Mouse (Mus musculus): Measurements from ENCODE around the gene H2afx.
"Not testable (repeated sequence)": the region's sequence is repeated elsewhere in the genome, so short reads cannot be mapped to it uniquely, and the experiment has no call there.

H2afx gene

GRCm38 (mm10) chr9:44341487-44341886, 7.0 kb downstream of the H2afx start:
- DNase-seq (ENCODE audit: low spot score in 2 of 2): no peak

GRCm38 (mm10) chr9:44342173-44342572, 7.7 kb downstream of the H2afx start:
- no peak for DNase-seq (ENCODE audit: low spot score in 2 of 2)

- DNase-seq (ENCODE audit: low spot score in 2 of 2): no peak
These were observed 8.1 kb downstream of the H2afx start for GRCm38 (mm10) chr9:44342605-44343004.

GRCm38 (mm10) chr9:44343290-44343689, 8.8 kb downstream of the H2afx start:
- DNase-seq (ENCODE audit: low spot score in 2 of 2): no peak

GRCm38 (mm10) chr9:44343781-44344421, 9.4 kb downstream of the H2afx start, which contains the start of gene Hmbs:
Hmbs (minus strand) TSS chr9:44344228.
- DNase-seq (ENCODE audit: low spot score in 2 of 2): peak; percentile 73 to 88

DNA sequence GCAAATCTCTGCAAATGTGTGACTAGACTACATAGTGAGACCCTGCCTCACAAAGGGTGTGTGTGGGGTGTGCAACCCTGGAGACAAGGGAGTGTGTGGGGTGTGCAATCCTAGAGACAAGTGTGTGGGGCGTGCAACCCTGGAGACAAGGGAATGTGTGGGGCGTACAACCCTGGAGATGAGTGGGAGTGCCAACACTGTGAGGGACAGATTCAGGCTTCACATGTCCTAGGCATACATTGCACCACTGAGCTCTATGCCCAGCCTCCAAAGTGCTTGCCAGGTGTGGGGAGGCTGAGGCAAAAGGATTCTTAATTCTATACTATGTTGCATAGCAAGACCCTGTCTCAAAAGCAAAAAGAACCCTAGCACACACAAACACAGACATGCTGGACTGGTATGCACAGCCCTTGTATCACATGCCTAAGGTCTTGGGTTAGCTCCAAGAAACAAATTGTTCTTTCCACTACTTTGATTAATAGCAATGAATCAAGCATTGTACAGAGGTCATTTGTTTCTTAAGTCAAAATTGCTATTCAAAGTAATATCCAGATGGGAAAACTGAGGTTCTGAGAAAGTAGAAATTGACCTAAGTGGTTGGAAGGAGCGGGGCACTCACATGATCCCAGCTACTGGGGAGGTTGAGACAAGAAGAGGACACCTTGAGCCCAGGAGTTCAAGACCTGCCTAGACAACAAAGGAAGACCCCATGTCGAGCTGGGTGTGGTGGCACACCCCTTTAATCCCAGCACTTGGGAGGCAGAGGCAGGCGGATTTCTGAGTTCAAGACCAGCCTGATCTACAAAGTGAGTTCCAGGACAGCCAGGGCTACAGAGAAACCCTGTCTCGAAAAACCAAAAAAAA, 11.3 kb downstream of the H2afx start:
- no peak for DNase-seq (ENCODE audit: low spot score in 2 of 2)

GRCm38 (mm10) chr9:44347166-44347565, 12.7 kb downstream of the H2afx start:
- DNase-seq (ENCODE audit: low spot score in 2 of 2): no peak

DNA sequence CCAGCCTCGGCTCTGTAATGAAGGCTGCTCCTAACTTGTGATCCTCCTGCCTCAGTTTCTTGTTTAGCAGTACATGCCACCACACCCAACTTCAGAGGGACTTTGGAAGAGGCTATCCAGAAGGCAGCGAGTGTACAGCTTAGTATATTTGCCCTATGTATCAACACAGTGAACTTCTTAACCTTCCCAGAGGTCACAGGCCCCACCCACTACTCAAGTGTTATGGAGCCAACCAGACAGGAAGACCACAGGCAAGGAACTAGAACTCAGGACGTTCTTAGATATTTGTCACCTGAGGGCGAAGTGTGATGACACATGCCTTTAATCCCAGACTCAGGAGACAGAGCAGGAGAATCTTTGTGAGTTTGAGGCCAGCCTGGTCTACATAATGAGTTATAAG, 13.1 kb downstream of the H2afx start:
- no peak for DNase-seq (ENCODE audit: low spot score in 2 of 2)

DNA sequence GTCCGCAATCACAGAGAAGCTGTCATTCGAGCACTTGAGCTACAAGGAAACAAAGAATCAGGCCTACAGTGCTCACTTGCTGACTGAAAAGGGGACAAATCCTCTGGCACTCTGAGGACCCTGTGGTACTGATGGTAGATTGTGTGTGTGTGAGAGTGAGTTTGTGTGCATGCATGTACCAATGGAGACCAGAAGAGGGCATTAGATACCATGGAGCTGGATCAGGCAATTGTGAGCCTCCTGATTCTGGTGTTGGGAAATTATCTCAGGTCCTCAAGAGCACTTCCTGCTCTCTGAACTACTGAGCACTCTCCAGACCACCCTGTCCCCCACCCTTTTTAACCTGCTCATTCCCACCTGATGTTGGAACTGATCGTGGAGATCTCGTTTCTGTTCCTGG, 14.1 kb downstream of the H2afx start:
- DNase-seq (ENCODE audit: low spot score in 2 of 2): no peak

- DNase-seq (ENCODE audit: low spot score in 2 of 2): no peak
These were observed 16.9 kb downstream of the H2afx start for GRCm38 (mm10) chr9:44351396-44351795.

DNA sequence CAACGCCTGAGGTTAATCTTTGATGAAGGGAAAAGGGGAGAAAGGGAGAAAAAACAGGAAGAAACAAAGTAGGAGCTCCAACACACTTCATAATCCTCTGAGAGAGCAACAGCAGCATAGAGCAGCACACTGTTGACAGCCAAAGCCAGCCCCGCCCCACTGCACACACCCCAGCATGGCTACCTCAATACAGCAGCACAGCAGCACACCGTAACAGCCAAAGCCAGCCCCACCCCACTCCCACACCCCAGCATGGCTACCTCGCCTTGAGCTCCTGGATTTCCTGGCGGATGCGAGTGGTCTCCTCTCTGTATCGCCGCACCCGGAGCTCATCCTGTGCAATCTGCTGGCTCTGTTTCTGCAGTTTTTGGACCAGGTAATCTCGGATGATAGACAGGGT, 17.8 kb downstream of the H2afx start:
- no peak for DNase-seq (ENCODE audit: low spot score in 2 of 2)

- DNase-seq (ENCODE audit: low spot score in 2 of 2): no peak
These were observed 18.6 kb downstream of the H2afx start for GRCm38 (mm10) chr9:44353142-44353541.

DNA sequence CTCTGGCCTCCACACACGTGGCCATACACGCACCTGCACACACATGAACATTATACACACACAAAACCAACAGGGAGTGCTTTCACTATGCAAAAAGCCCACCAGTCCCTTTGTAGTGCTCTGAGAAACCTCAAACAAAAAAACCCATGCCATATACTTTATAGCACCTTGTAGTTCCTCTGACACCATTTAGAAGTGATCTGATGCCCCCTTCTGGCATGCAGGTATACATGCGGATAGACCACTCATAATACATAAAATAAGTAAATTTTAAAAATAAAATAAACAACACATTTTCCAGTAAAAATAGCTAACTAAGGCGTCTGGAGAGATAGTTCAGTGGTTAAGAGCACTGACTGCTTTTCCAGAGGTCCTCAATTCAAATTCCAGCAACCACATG, 22.7 kb downstream of the H2afx start:
- DNase-seq (ENCODE audit: low spot score in 2 of 2): no peak

GRCm38 (mm10) chr9:44361190-44361917, 26.9 kb downstream of the H2afx start, which contains the start of gene Vps11:
Vps11 (minus strand) TSS chr9:44361670.
- peak; percentile 90 to 93 for DNase-seq (ENCODE audit: low spot score in 2 of 2)

DNA sequence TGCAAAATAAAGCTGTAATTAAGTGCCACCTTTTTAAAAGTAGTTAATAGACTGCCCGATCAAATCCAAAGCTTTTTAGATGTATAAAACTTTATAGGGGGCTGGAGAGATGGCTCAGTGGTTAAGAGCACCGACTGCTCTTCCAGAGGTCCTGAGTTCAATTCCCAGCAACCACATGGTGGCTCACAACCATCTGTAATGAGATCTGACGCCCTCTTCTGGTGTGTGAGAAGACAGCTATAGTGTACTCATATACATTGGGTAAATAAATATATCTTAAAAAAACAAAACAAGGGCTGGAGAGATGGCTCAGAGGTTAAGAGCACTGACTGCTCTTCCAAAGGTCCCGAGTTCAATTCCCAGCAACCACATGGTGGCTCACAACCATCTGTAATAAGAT, 27.4 kb downstream of the H2afx start:
- not testable (repeated sequence) for DNase-seq (ENCODE audit: low spot score in 2 of 2)

DNA sequence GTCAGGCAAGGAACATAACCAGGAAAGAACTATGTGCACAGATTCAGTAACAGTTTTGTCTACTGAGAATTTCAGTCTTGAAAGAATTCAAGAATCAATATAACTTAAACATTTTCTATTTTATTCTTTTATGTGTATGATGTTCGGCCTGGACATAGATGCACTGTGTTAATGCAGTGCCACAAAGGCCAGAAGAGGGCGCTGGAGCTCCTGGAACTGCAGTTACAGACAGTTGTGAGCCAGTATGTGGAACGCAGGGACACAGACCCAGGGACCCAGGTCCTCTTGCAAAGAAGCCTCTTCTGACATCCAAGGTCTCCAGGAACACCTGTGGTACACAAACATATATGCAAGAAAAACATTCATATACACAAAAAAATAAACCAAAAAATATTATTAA, 30.0 kb downstream of the H2afx start:
- DNase-seq (ENCODE audit: low spot score in 2 of 2): no peak

DNA sequence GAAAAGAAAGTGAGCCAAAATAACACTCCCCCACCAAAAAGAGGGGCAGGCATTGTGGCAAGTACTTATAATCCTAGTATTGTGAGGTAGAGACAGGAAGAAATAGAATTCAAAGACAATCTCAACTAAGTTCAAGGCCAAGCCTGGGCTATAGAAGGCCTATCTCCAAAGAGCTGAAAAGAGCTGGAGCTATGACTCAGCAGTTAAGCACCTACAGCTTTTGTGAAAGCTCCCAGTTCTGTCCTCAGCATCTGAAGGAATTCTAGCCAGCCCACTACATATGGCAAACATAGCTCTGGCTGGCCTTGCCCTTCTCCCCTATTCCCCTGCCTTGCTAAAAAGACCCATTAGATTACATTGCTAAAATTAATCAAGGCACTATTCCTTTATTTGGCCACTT, 38.9 kb downstream of the H2afx start:
- no peak for DNase-seq (ENCODE audit: low spot score in 2 of 2)

DNA sequence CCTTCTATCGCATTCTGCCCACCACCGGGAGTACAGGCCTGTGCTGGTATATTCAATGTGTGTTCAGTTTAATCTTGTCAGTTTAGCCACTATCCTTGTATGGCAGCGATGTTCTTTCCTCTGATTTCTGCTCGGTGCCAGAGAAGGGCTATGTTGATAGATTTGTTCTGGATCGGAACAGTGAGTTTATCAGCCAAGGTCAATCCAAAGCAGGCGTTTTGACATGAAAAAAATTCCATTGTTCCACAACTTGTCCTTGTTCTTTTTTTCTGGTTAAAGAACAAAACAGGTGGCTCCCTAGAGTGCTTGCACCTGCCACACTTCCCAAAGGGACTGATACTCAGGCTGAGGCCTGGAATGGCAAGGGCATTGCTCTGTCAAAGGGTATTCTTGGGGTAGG, 41.6 kb downstream of the H2afx start:
- no peak for DNase-seq (ENCODE audit: low spot score in 2 of 2)

DNA sequence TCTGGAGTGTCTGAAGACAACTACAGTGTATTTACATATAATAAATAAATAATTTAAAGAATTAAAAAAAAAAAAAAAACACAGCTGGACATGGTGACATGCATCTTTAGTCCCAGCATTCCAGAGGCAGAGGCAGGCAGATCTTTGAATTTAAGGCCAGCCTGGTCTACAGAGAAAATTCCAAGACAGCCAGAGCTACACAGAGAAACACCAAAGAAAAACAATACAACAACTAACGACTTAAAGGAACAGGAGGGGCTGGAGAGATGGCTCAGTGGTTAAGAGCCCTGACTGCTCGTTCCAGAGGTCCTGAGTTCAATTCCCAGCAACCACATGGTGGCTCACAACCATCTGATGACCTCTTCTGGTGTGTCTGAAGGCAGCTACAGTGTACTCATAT, 42.8 kb downstream of the H2afx start:
- not testable (repeated sequence) for DNase-seq (ENCODE audit: low spot score in 2 of 2)

DNA sequence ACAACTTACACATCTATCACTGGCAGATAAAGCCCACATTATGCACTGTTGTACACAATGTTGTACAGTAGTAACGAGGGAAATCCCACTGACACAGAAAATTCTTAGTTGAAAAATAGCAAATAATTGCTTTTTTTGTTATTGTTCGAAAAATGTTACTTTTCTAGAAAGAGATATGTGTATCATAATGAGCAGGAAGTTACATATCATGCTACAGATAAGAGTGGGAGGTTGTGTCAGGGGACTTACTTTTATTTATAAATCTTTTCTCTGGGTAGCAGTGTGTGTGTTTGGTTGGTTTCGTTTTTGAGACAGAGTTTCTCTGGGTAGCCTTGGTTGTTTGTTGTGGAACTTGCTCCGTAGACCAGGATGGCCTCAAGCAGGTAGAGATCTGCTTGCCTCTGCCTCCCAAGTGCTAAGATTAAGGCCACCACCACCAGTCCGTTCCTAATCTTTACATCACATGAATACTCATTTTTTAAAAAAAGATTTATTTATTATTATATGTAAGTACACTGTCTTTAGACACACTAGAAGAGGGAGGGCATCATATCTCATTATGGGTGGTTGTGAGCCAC, 43.7 kb downstream of the H2afx start:
- no peak for DNase-seq (ENCODE audit: low spot score in 2 of 2)

- peak; percentile 98 to 99 for DNase-seq (ENCODE audit: low spot score in 2 of 2)
These were observed 44.8 kb downstream of the H2afx start, which contains the start of gene Hyou1 for GRCm38 (mm10) chr9:44379054-44379834. Hyou1 (plus strand) TSS chr9:44379490.

All from frontal cortex, postnatal 10 days (tissue).